Mouse (Mus musculus) MEL (cell line): ENCODE measurements around the gene Gm11172. TPM values are rescaled to one million over a fixed set of nuclear protein-coding genes. Genes with fewer than 3 reads are reported as not detected.

Experiments used
- DNase-seq: peaks from one replicate; pipeline ENCODE4 v3.0.0; 2011; ENCODE audit warnings: low read depth, low spot score
- H3K27ac ChIP-seq: 2 replicates; pipeline ENCODE4 v1.5.1; 2012; ENCODE audit warnings: low read depth, mild to moderate bottlenecking, control low read depth, low read length, moderate library complexity; ENCODE audit not compliant: control insufficient read depth
- H3K27me3 ChIP-seq, 2 experiments: fragments of 150-350 bp in 1 of 2; sonication (generic) in 1 of 2; 2 replicates each; pipeline ENCODE4 v1.6.1; 2012; ENCODE audit warnings: low read length in 2 of 2, mild to moderate bottlenecking in 2 of 2, improper control_type of control experiment in 1 of 2, moderate library complexity in 1 of 2; ENCODE audit not compliant: insufficient read depth in 2 of 2, control insufficient read depth in 1 of 2
- H3K36me3 ChIP-seq, 2 experiments: 2 replicates each; pipeline ENCODE4 v1.6.1; 2012 to 2014; ENCODE audit warnings: low read length in 2 of 2, improper control_type of control experiment in 1 of 2, inconsistent platforms in 1 of 2, mild to moderate bottlenecking in 1 of 2; ENCODE audit not compliant: insufficient read depth in 2 of 2, control insufficient read depth in 1 of 2
- H3K4me1 ChIP-seq, 2 experiments: fragments of 150-350 bp in 1 of 2; sonication (generic) in 1 of 2; 2 replicates each; pipeline ENCODE4 v1.6.1; 2012; ENCODE audit warnings: low read length in 2 of 2, improper control_type of control experiment in 1 of 2, mild to moderate bottlenecking in 1 of 2; ENCODE audit not compliant: insufficient read depth in 2 of 2, control insufficient read depth in 1 of 2
- H3K4me3 ChIP-seq, 2 experiments: fragments of 150-350 bp in 1 of 2; sonication (generic) in 1 of 2; 2 replicates each; pipeline ENCODE4 v1.5.1; 2012; ENCODE audit warnings: low read depth in 2 of 2, low read length in 2 of 2, mild to moderate bottlenecking in 2 of 2, moderate library complexity in 2 of 2, control low read depth in 1 of 2, improper control_type of control experiment in 1 of 2; ENCODE audit not compliant: control insufficient read depth in 1 of 2, insufficient read depth in 1 of 2
- H3K79me2 ChIP-seq: 2 replicates; pipeline ENCODE4 v1.6.1; 2012; ENCODE audit warnings: mild to moderate bottlenecking, low read length, moderate library complexity; ENCODE audit not compliant: control insufficient read depth, poor library complexity, insufficient read depth
- H3K9ac ChIP-seq: 2 replicates; pipeline ENCODE4 v1.6.1; 2012; ENCODE audit warnings: low read depth, mild to moderate bottlenecking, control low read depth, low read length, moderate library complexity; ENCODE audit not compliant: control insufficient read depth, poor library complexity, severe bottlenecking
- H3K9me3 ChIP-seq: fragments of 150-350 bp; sonication (generic); replicated peaks from 2 replicates; pipeline ENCODE4 v1.6.1; 2012; ENCODE audit warnings: mild to moderate bottlenecking, low read length, improper control_type of control experiment, moderate library complexity; ENCODE audit not compliant: insufficient read depth
- BHLHE40 ChIP-seq: IDR thresholded peaks from 2 replicates; pipeline ENCODE4 v1.6.1; 2012; ENCODE audit warnings: low read depth, mild to moderate bottlenecking, inconsistent platforms, low read length, improper control_type of control experiment, borderline replicate concordance
- CHD2 ChIP-seq: IDR thresholded peaks from 2 replicates; pipeline ENCODE4 v1.6.1; 2011; ENCODE audit warnings: low read length, improper control_type of control experiment
- CTCF ChIP-seq, 3 experiments: IDR thresholded peaks in 2 of 3; conservative IDR thresholded peaks in 1 of 3; 2 replicates each; pipeline ENCODE4 v1.5.1; 2011 to 2012; ENCODE audit warnings: low read length in 3 of 3, low read depth in 2 of 3, mild to moderate bottlenecking in 2 of 3, improper control_type of control experiment in 1 of 3, inconsistent platforms in 1 of 3, mixed read lengths in 1 of 3, moderate library complexity in 1 of 3; ENCODE audit not compliant: control insufficient read depth in 1 of 3, insufficient read depth in 1 of 3, poor library complexity in 1 of 3, severe bottlenecking in 1 of 3
- ELF1 ChIP-seq: IDR thresholded peaks from 2 replicates; pipeline ENCODE4 v1.6.1; 2014; ENCODE audit warnings: low read depth, mild to moderate bottlenecking, inconsistent platforms, low read length, improper control_type of control experiment, moderate library complexity
- EP300 ChIP-seq, 2 experiments: IDR thresholded peaks; 2 replicates each; pipeline ENCODE4 v1.6.1; 2011; ENCODE audit warnings: improper control_type of control experiment in 2 of 2, low read length in 2 of 2, low read depth in 1 of 2, mild to moderate bottlenecking in 1 of 2
- ETS1 ChIP-seq: IDR thresholded peaks from 2 replicates; pipeline ENCODE4 v1.6.1; 2012; ENCODE audit warnings: low read depth, mild to moderate bottlenecking, inconsistent platforms, low read length, improper control_type of control experiment, moderate library complexity
- GABPA ChIP-seq: IDR thresholded peaks from 2 replicates; pipeline ENCODE4 v1.6.1; 2012; ENCODE audit warnings: low read depth, mild to moderate bottlenecking, inconsistent platforms, low read length, improper control_type of control experiment, moderate library complexity
- HCFC1 ChIP-seq: IDR thresholded peaks from 2 replicates; pipeline ENCODE4 v1.6.1; 2012; ENCODE audit warnings: low read depth, mild to moderate bottlenecking, inconsistent platforms, low read length, improper control_type of control experiment, moderate library complexity
- JUND ChIP-seq: IDR thresholded peaks from 2 replicates; pipeline ENCODE4 v1.6.1; 2011; ENCODE audit warnings: low read depth, mild to moderate bottlenecking, improper control_type of control experiment, low read length
- KAT2A ChIP-seq: conservative IDR thresholded peaks from 2 replicates; pipeline ENCODE4 v1.6.1; 2012; ENCODE audit warnings: low read depth, low read length, improper control_type of control experiment, inconsistent platforms
- MAFK ChIP-seq: IDR thresholded peaks from 2 replicates; pipeline ENCODE4 v1.6.1; 2011; ENCODE audit warnings: low read depth, mild to moderate bottlenecking, low read length, improper control_type of control experiment, borderline replicate concordance
- MAX ChIP-seq: IDR thresholded peaks from 2 replicates; pipeline ENCODE4 v1.6.1; 2011; ENCODE audit warnings: low read length, improper control_type of control experiment
- MXI1 ChIP-seq: IDR thresholded peaks from 2 replicates; pipeline ENCODE4 v1.6.1; 2011; ENCODE audit warnings: mild to moderate bottlenecking, low read depth, low read length, improper control_type of control experiment
- MYB ChIP-seq: IDR thresholded peaks from 2 replicates; pipeline ENCODE4 v1.6.1; 2011; ENCODE audit warnings: mild to moderate bottlenecking, low read depth, low read length, improper control_type of control experiment
- MYC ChIP-seq: IDR thresholded peaks from 2 replicates; pipeline ENCODE4 v1.6.1; 2011; ENCODE audit warnings: low read depth, mild to moderate bottlenecking, low read length, improper control_type of control experiment, moderate library complexity
- NELFE ChIP-seq: IDR thresholded peaks from 2 replicates; pipeline ENCODE4 v1.6.1; 2011; ENCODE audit warnings: low read depth, low read length, improper control_type of control experiment
- POLR2A ChIP-seq, 2 experiments: IDR thresholded peaks; 2 replicates each; pipeline ENCODE4 v1.6.1; 2011 to 2012; ENCODE audit warnings: low read length in 2 of 2, mild to moderate bottlenecking in 2 of 2, control low read depth in 1 of 2, improper control_type of control experiment in 1 of 2, low read depth in 1 of 2, moderate library complexity in 1 of 2; ENCODE audit not compliant: control insufficient read depth in 1 of 2, insufficient read depth in 1 of 2, poor library complexity in 1 of 2
- RAD21 ChIP-seq: IDR thresholded peaks from 2 replicates; pipeline ENCODE4 v1.6.1; 2011; ENCODE audit warnings: mild to moderate bottlenecking, low read depth, low read length, improper control_type of control experiment
- RCOR1 ChIP-seq: IDR thresholded peaks from 2 replicates; pipeline ENCODE4 v1.6.1; 2012; ENCODE audit warnings: low read depth, mild to moderate bottlenecking, inconsistent platforms, low read length, improper control_type of control experiment
- SIN3A ChIP-seq: IDR thresholded peaks from 2 replicates; pipeline ENCODE4 v1.6.1; 2012; ENCODE audit warnings: low read length, improper control_type of control experiment, inconsistent platforms
- SMC3 ChIP-seq: IDR thresholded peaks from 2 replicates; pipeline ENCODE4 v1.6.1; 2011; ENCODE audit warnings: low read depth, low read length, improper control_type of control experiment
- TAL1 ChIP-seq: IDR thresholded peaks from 2 replicates; pipeline ENCODE4 v1.6.1; 2012; ENCODE audit warnings: mild to moderate bottlenecking, inconsistent platforms, low read length, moderate library complexity, mixed read lengths
- TBP ChIP-seq: IDR thresholded peaks from 2 replicates; pipeline ENCODE4 v1.8.0; 2011; ENCODE audit warnings: low read depth, low read length, improper control_type of control experiment
- TCF12 ChIP-seq: IDR thresholded peaks from 2 replicates; pipeline ENCODE4 v1.6.1; 2014; ENCODE audit warnings: low read depth, mild to moderate bottlenecking, inconsistent platforms, low read length, improper control_type of control experiment, moderate library complexity
- USF2 ChIP-seq, 2 experiments: IDR thresholded peaks; 2 replicates each; pipeline ENCODE4 v1.6.1; 2011 to 2012; ENCODE audit warnings: improper control_type of control experiment in 2 of 2, low read length in 2 of 2, borderline replicate concordance in 1 of 2, inconsistent platforms in 1 of 2, low read depth in 1 of 2, mild to moderate bottlenecking in 1 of 2; ENCODE audit not compliant: insufficient read depth in 1 of 2
- ZKSCAN1 ChIP-seq: IDR thresholded peaks from 2 replicates; pipeline ENCODE4 v1.6.1; 2012; ENCODE audit warnings: low read depth, mild to moderate bottlenecking, inconsistent platforms, low read length, improper control_type of control experiment, moderate library complexity
- ZMIZ1 ChIP-seq: IDR thresholded peaks from 2 replicates; pipeline ENCODE4 v1.6.1; 2012; ENCODE audit warnings: low read depth, mild to moderate bottlenecking, inconsistent platforms, low read length, improper control_type of control experiment, moderate library complexity
- ZNF384 ChIP-seq: IDR thresholded peaks from 2 replicates; pipeline ENCODE4 v1.6.1; 2012; ENCODE audit warnings: low read depth, mild to moderate bottlenecking, inconsistent platforms, low read length, improper control_type of control experiment
- polyA plus RNA-seq, 2 experiments: library from polyadenylated mRNA; stranded (reverse) in 1 of 2; unstranded in 1 of 2; fragments of >175 nt in 1 of 2; fragments of >200 nt in 1 of 2; gene quantifications; 2 replicates each; pipeline versions ENCODE4 v1.2.1 to v1.2.4; 2012; ENCODE audit warnings: low replicate concordance in 2 of 2, low read depth in 1 of 2; ENCODE audit not compliant: insufficient read length in 2 of 2, insufficient read depth in 1 of 2, missing spikeins in 1 of 2
- total RNA-seq: library from RNA; depleted of rRNA; stranded (reverse); fragments of 300-350 nt; gene quantifications from 2 replicates; pipeline ENCODE4 v1.2.3, GENCODE M21; 2012

The Gm11172 gene
- total and polyA plus RNA-seq, 3 experiments: not detected

GRCm38 (mm10) chr16:10834542-10834910 lies 21.8 kb downstream of the Gm11172 start:
- H3K9me3 ChIP-seq: no peaks in the 10 kb centered on the region
- H3K4me3 ChIP-seq: peak overlapping the region; percentile 57 to 61
- peak; percentile 68 for DNase-seq
- H3K27me3 ChIP-seq: no peaks in the 10 kb centered on the region
- H3K79me2 ChIP-seq: no peaks in the 10 kb centered on the region; the same call in 1 of the 2 replicates
- peaks cover 0 to 5% of the 10 kb centered on the region in 2 experiments; a peak in 2 of 4 replicates for H3K36me3 ChIP-seq
- peaks cover 0 to 8% of the 10 kb centered on the region in 2 experiments; a peak in 2 of 4 replicates for H3K4me1 ChIP-seq
- TF ChIP-seq HCFC1: 0 out of 2 replicates have a peak, but pooled peaks have one; percentile 53
- TF ChIP-seq CTCF (IDR thresholded peaks at IDR 0.05 in 2 of 3, conservative IDR thresholded peaks at IDR 0.05 in 1 of 3; ENCODE audit: control insufficient read depth in 1 of 3, insufficient read depth in 1 of 3, low read depth in 2 of 3, low read length in 3 of 3, poor library complexity in 1 of 3, severe bottlenecking in 1 of 3): no peak
- TF ChIP-seq RAD21: no peak
- TF ChIP-seq ELF1: no peak
- TF ChIP-seq NELFE: peak; percentile 1; the same call in 1 of the 2 replicates
- no peak; the same call in 1 of the 2 replicates for TF ChIP-seq TCF12
- 0 out of 4 replicates have a peak, but pooled peaks of 1 of the 2 experiments have one; percentile 18 for TF ChIP-seq EP300 (IDR thresholded peaks at IDR 0.05; ENCODE audit: low read depth in 1 of 2, low read length in 2 of 2)
- TF ChIP-seq TBP: peak; percentile 18; the same call in 1 of the 2 replicates
- peak; percentile 72; the same call in 1 of the 2 replicates for TF ChIP-seq MYC
- 0 out of 2 replicates have a peak, but pooled peaks have one; percentile 46 for TF ChIP-seq MAX
- TF ChIP-seq MAFK: no peak
- TF ChIP-seq RCOR1: peak; percentile 62; the same call in 1 of the 2 replicates
- no peak for TF ChIP-seq MXI1
- no peak for TF ChIP-seq ZMIZ1
- TF ChIP-seq, all 39 proteins: peak for 7
- Histone ChIP-seq H3K9ac (peak overlapping the region; percentile 66), H3K27ac (peak overlapping the region; percentile 44)

- Histone ChIP-seq H3K27ac (peak within 1 kb of the TSS; percentile 62), H3K79me2 (no peaks in the 10 kb centered on the region; the same call in 1 of the 2 replicates), H3K27me3 (no peaks in the 10 kb centered on the region), H3K4me3 (peak within 1 kb of the TSS; percentile 61 to 70), H3K9ac (peak within 1 kb of the TSS; percentile 89), H3K36me3 (peaks cover 0 to 5% of the 10 kb centered on the region in 2 experiments; a peak in 2 of 4 replicates), H3K9me3 (no peaks in the 10 kb centered on the region), H3K4me1 (peaks cover 0 to 8% of the 10 kb centered on the region in 2 experiments; a peak in 2 of 4 replicates)
- peak; percentile 92 for DNase-seq
- TF ChIP-seq BHLHE40: no peak
- no peak for TF ChIP-seq RCOR1
- peak; percentile 89 for TF ChIP-seq MXI1
- peak; percentile 85 for TF ChIP-seq SIN3A
- TF ChIP-seq SMC3: no peak
- no peak for TF ChIP-seq ZKSCAN1
- TF ChIP-seq MYB: no peak
- TF ChIP-seq CHD2: no peak
- no peak for TF ChIP-seq TAL1
- no peak for TF ChIP-seq ZMIZ1
- no peak for TF ChIP-seq JUND
- TF ChIP-seq TBP: no peak
- TF ChIP-seq ZNF384: no peak
- TF ChIP-seq KAT2A: no peak
- no peak for TF ChIP-seq MAFK
- TF ChIP-seq HCFC1: peak; percentile 44; the same call in 1 of the 2 replicates
- TF ChIP-seq GABPA: no peak
- TF ChIP-seq MYC: peak; percentile 16; the same call in 1 of the 2 replicates
- TF ChIP-seq USF2 (IDR thresholded peaks at IDR 0.05; ENCODE audit: borderline replicate concordance in 1 of 2, insufficient read depth in 1 of 2, low read depth in 1 of 2, low read length in 2 of 2): no peak
- peak; percentile 77 for TF ChIP-seq MAX
- no peak for TF ChIP-seq RAD21
- no peak for TF ChIP-seq ELF1
- no peak; the same call in 1 of the 2 replicates for TF ChIP-seq ETS1
- peak; percentile 60 to 61; a peak in 2 of 4 replicates for TF ChIP-seq POLR2A (IDR thresholded peaks at IDR 0.05; ENCODE audit: control insufficient read depth in 1 of 2, insufficient read depth in 1 of 2, low read depth in 1 of 2, low read length in 2 of 2, poor library complexity in 1 of 2)
Measured at GRCm38 (mm10) chr16:10834911-10835587, 22.3 kb downstream of the Gm11172 start, which contains the start of gene Rmi2. Gene Rmi2, plus strand, starts transcription at chr16:10835059.
